Comparison of ENCODE assay signal across 25 mouse cellular contexts in the genomic region with DNA sequence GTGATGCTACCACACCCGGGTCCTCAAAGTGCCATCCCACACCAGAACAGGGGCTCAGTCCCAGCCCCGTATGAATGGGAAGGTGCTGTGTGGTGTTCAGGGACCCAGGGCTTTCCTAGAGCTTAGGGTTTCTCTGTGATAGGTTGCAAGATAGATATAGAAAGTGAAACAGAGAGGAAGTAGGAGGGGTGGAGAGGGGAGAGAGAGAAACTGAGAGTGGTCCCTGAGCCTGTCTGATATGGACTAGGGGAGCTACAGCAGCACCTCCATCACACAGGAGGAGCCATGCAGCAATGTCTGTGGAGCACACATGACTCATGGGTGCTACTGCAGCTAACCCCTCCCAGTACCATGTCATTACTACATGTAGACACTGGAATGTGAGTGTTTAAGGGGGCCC. TPM values are rescaled to one million over a fixed set of nuclear protein-coding genes. Genes with fewer than 3 reads are reported as not detected.
DNase-seq lines count a peak whose midpoint lies in the region; ATAC-seq lines count a peak whose summit lies in the region.
"Had no signal": no experiment of that assay in that cellular context is flagged by ENCODE, and none has a peak within 500 bp of the region (broad histone marks: within the 10 kb centered on the region; RNA-seq: fewer than 3 reads in every experiment).

No protein-coding gene starts in this region.

- no peak overlapping the region for H3K27ac ChIP-seq in hindbrain, embryonic 13.5 days
- H3K27ac ChIP-seq: hindbrain, embryonic 12.5 days; layer of hippocampus, adult 2 months; limb, embryonic 13.5 days; liver, embryonic 12.5 days; midbrain, embryonic 12.5 days had no signal

- H3K4me1 ChIP-seq in hindbrain, embryonic 13.5 days (replicated peaks): peaks cover 21% of the 10 kb centered on the region

- peak; percentile 53 for ATAC-seq in neutrophil, adult 5-6 weeks (ENCODE audit: extremely low read depth, insufficient number of reproducible peaks, low FRiP score, poor library complexity, severe bottlenecking)
- no peak for ATAC-seq in hindbrain, embryonic 13.5 days (ENCODE audit: low FRiP score)
- ATAC-seq: forebrain, embryonic 14.5 days; intestine, embryonic 16.5 days; liver, embryonic 12.5 days had no signal

- no peak overlapping the region for H3K4me2 ChIP-seq in hindbrain, embryonic 13.5 days
- H3K4me2 ChIP-seq: heart, embryonic 11.5 days; hindbrain, embryonic 12.5 days; limb, embryonic 13.5 days; liver, embryonic 12.5 days; midbrain, embryonic 12.5 days had no signal

- no peaks in the 10 kb centered on the region for H3K9me3 ChIP-seq in hindbrain, embryonic 13.5 days
- H3K9me3 ChIP-seq: hindbrain, embryonic 12.5 days; limb, embryonic 13.5 days; liver, embryonic 12.5 days; midbrain, embryonic 12.5 days had no signal

- H3K9ac ChIP-seq in hindbrain, embryonic 13.5 days: no peak overlapping the region
- H3K9ac ChIP-seq: hindbrain, embryonic 12.5 days; limb, embryonic 13.5 days; liver, embryonic 12.5 days; midbrain, embryonic 12.5 days had no signal

- H3K27me3 ChIP-seq in hindbrain, embryonic 13.5 days: no peaks in the 10 kb centered on the region
- H3K27me3 ChIP-seq: hindbrain, embryonic 12.5 days; limb, embryonic 13.5 days; liver, embryonic 12.5 days; midbrain, embryonic 12.5 days had no signal

- 90% methylated on average over 2 of the region's 2 CpGs for WGBS in hindbrain, embryonic 13.5 days

- no peaks in the 10 kb centered on the region for H3K36me3 ChIP-seq in hindbrain, embryonic 13.5 days
- H3K36me3 ChIP-seq: hindbrain, embryonic 12.5 days; limb, embryonic 13.5 days; liver, embryonic 12.5 days; midbrain, embryonic 12.5 days had no signal

- DNase-seq in CD4-positive, CD25-positive, alpha-beta regulatory T cell, adult 2 months (ENCODE audit: low read depth, low spot score): peak; percentile 59
- DNase-seq in NIH3T3 (ENCODE audit: low read depth): peak; percentile 14
- peak; percentile 78 for DNase-seq in induced T-regulatory cell, adult 2 months (ENCODE audit: low read depth)
- no peak for DNase-seq in layer of hippocampus, postnatal 25 days (ENCODE audit: extremely low spot score in 1 of 2, low spot score in 1 of 2)
- DNase-seq in urinary bladder, postnatal 14 days (ENCODE audit: low spot score): no peak
- DNase-seq: adrenal gland, adult 2 months; cerebellum, adult 2 months; cerebellum, postnatal 36 days; heart, postnatal 10 days; kidney, adult 9 months; kidney, postnatal 14 days; layer of hippocampus, postnatal 36 days; lung, adult 18-20 months; lung, postnatal 10 days; right cerebral cortex, postnatal 25 days had no signal

- H3K4me3 ChIP-seq in hindbrain, embryonic 13.5 days: no peak overlapping the region
- H3K4me3 ChIP-seq: hindbrain, embryonic 12.5 days; layer of hippocampus, adult 2 months; limb, embryonic 13.5 days; liver, embryonic 12.5 days; midbrain, embryonic 12.5 days had no signal

RNA-seq across cellular contexts. Expression of a gene that starts 0.6 kb away (rescaled TPM):
- total RNA-seq in neutrophil, adult 5-6 weeks (2017): 0.86 and 1.3 TPM in 2 replicates
- total RNA-seq in layer of hippocampus, postnatal 25 days (2021): under 1 TPM in 1 of 2 experiments, not detected in 1; 0.49 TPM
- polyA plus RNA-seq in hindbrain, embryonic 13.5 days (2015; fragmentation: Nextera tagmentation; extraction: Ambion mirVana): 0.30 and 0.32 TPM in 2 replicates

Comparison
In these comparisons a context has a peak if more than half of its experiments do, and no peak if none do; other contexts are left out.
1. DNase-seq: peak in CD4-positive, CD25-positive, alpha-beta regulatory T cell, adult 2 months (single experiment), NIH3T3 (single experiment) and induced T-regulatory cell, adult 2 months (single experiment); none in layer of hippocampus, postnatal 25 days (0 of 2) and urinary bladder, postnatal 14 days (single experiment).